Mouse (Mus musculus): Measurements from ENCODE around the gene Dnajc14.

- TF ChIP-seq CTCF (IDR thresholded peaks at IDR 0.05; ENCODE audit: insufficient read depth, low read depth, low read length) (no peak), POLR2A (IDR thresholded peaks at IDR 0.05; ENCODE audit: insufficient read depth, low read depth, low read length) (no peak)
Measured at GRCm38 (mm10) chr10:128817033-128817432, 13.2 kb downstream of the Dnajc14 start, which contains the start of gene Sarnp.

Data from olfactory bulb, adult 2 months (tissue).